Mouse (Mus musculus): ENCODE data around the gene Magi2. TPM values are rescaled to one million over a fixed set of nuclear protein-coding genes. Genes with fewer than 3 reads are reported as not detected.
"Not testable (repeated sequence)": the region's sequence is repeated elsewhere in the genome, so short reads cannot be mapped to it uniquely, and the experiment has no call there.

Gene Magi2
- polyA plus RNA-seq, 1 experiment from 2014 or later: 3.8 TPM

- H3K36me3 ChIP-seq (ENCODE audit: control insufficient read depth, insufficient read depth, low read length): no peaks in the 10 kb centered on the region
- 32% methylated on average over 8 of the region's 8 CpGs for WGBS
- no peak for DNase-seq (ENCODE audit: low spot score)
- no peak for ATAC-seq (ENCODE audit: low read depth)
- no peak overlapping the region for H3K27ac ChIP-seq (replicated peaks; ENCODE audit: low read depth, low read length)
- no peaks in the 10 kb centered on the region for H3K27me3 ChIP-seq (replicated peaks; ENCODE audit: control insufficient read depth, insufficient read depth, low read length)
- 0 out of 2 replicates have a peak, but pooled peaks cover 3% of the 10 kb centered on the region for H3K4me1 ChIP-seq (ENCODE audit: control insufficient read depth, insufficient read depth, low read length)
- no peak overlapping the region for H3K9ac ChIP-seq (ENCODE audit: low read depth, low read length)
- no peak overlapping the region for H3K4me3 ChIP-seq (ENCODE audit: low read depth, low read length)
- H3K4me2 ChIP-seq (ENCODE audit: low read depth, low read length): no peak overlapping the region
- no peaks in the 10 kb centered on the region for H3K9me3 ChIP-seq (ENCODE audit: control insufficient read depth, low read length)
These were observed 1270.1 kb downstream of the Magi2 start for GRCm38 (mm10) chr5:20496924-20497323.

DNA sequence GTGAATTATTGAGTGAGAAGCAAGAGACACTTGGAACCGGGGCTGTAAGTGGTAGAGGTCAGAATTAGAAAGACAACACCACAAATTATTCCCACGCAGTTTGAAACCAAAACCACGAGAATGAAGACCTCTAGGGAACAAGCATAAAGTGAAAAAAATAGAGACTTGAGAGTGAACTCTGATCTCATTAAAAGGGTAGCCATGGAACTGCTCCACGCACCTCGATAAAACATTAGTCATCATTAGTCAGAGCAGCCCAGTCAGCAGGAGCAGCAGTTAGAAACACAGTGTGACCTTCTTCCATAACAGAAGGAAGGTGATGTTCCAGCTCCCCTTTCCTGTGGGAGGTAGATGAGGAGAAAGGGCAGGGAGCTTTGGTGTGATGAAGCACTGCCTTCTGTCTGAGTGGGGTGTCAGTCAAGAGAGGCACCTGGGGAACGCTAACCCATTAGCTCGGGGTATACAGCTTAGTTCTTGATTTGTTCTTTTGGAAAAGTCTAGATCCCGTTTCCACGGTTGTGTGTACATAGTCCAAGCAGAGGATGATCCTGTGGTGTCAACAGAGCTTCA lies 1272.3 kb downstream of the Magi2 start:
- H3K9ac ChIP-seq (ENCODE audit: low read depth, low read length): no peak overlapping the region
- H3K36me3 ChIP-seq (ENCODE audit: control insufficient read depth, insufficient read depth, low read length): no peaks in the 10 kb centered on the region
- H3K4me2 ChIP-seq (ENCODE audit: low read depth, low read length): no peak overlapping the region
- H3K27ac ChIP-seq (replicated peaks; ENCODE audit: low read depth, low read length): no peak overlapping the region
- H3K27me3 ChIP-seq (replicated peaks; ENCODE audit: control insufficient read depth, insufficient read depth, low read length): no peaks in the 10 kb centered on the region
- WGBS: 68% methylated on average over 9 of the region's 9 CpGs
- H3K4me3 ChIP-seq (ENCODE audit: low read depth, low read length): no peak overlapping the region
- 0 out of 2 replicates have a peak, but pooled peaks cover 3% of the 10 kb centered on the region for H3K4me1 ChIP-seq (ENCODE audit: control insufficient read depth, insufficient read depth, low read length)
- DNase-seq (ENCODE audit: low spot score): no peak
- ATAC-seq (ENCODE audit: low read depth): no peak
- no peaks in the 10 kb centered on the region for H3K9me3 ChIP-seq (ENCODE audit: control insufficient read depth, low read length)

- Histone ChIP-seq H3K4me1 (ENCODE audit: control insufficient read depth, insufficient read depth, low read length) (no peaks in the 10 kb centered on the region), H3K9me3 (ENCODE audit: control insufficient read depth, low read length) (no peaks in the 10 kb centered on the region), H3K27me3 (replicated peaks; ENCODE audit: control insufficient read depth, insufficient read depth, low read length) (no peaks in the 10 kb centered on the region), H3K4me3 (ENCODE audit: low read depth, low read length) (no peak overlapping the region), H3K36me3 (ENCODE audit: control insufficient read depth, insufficient read depth, low read length) (no peaks in the 10 kb centered on the region), H3K9ac (ENCODE audit: low read depth, low read length) (no peak overlapping the region), H3K27ac (replicated peaks; ENCODE audit: low read depth, low read length) (no peak overlapping the region), H3K4me2 (ENCODE audit: low read depth, low read length) (no peak overlapping the region)
- 74% methylated on average over 5 of the region's 5 CpGs for WGBS
- ATAC-seq (ENCODE audit: low read depth) (no peak), DNase-seq (ENCODE audit: low spot score) (no peak)
These were observed 1281.8 kb downstream of the Magi2 start for GRCm38 (mm10) chr5:20508609-20509008.

GRCm38 (mm10) chr5:20509606-20510005 lies 1282.8 kb downstream of the Magi2 start:
- Histone ChIP-seq H3K9ac (ENCODE audit: low read depth, low read length) (no peak overlapping the region), H3K4me3 (ENCODE audit: low read depth, low read length) (no peak overlapping the region), H3K9me3 (ENCODE audit: control insufficient read depth, low read length) (no peaks in the 10 kb centered on the region), H3K4me2 (ENCODE audit: low read depth, low read length) (no peak overlapping the region), H3K27ac (replicated peaks; ENCODE audit: low read depth, low read length) (no peak overlapping the region), H3K27me3 (replicated peaks; ENCODE audit: control insufficient read depth, insufficient read depth, low read length) (no peaks in the 10 kb centered on the region), H3K4me1 (ENCODE audit: control insufficient read depth, insufficient read depth, low read length) (no peaks in the 10 kb centered on the region), H3K36me3 (ENCODE audit: control insufficient read depth, insufficient read depth, low read length) (no peaks in the 10 kb centered on the region)
- DNase-seq (ENCODE audit: low spot score) (no peak), ATAC-seq (ENCODE audit: low read depth) (no peak)
- WGBS: 42% methylated on average over 6 of the region's 6 CpGs

DNA sequence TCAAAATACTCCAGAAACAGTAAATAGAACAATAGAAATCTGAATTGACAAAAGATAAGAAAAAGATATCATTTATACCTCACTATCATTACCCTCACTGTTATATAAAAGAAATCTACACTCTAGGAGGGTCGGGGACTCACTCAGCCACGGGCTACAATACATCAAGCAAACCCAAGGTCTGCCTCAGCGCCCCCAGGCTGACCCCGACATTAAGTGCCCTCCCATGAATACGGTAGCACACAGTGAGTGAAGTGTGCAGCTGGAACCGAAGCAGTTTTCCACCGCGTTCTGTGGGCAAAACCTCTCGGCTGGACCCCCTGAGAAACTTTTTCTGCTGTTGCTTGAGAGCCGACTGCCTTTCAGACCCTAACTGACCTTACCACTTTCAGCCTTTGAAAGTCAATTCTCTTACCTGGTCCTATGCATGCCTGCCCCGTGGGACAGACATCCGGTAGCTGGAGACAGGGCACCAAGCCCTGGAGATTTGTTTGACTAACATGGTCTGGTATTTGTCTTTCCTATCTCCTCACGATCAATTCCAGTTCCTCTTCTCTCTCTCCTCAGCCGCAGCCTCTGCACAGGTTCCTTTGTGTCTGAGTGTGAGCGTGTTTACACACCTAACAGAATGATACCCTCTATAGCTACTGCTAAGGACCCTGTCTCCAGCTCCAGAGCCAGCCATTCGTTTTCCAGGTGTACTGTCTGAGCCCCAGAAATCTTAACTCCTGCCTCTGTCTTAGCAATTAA lies 1285.7 kb downstream of the Magi2 start:
- no peak overlapping the region for H3K4me2 ChIP-seq (ENCODE audit: low read depth, low read length)
- H3K36me3 ChIP-seq (ENCODE audit: control insufficient read depth, insufficient read depth, low read length): no peaks in the 10 kb centered on the region
- DNase-seq (ENCODE audit: low spot score) (no peak), ATAC-seq (ENCODE audit: low read depth) (no peak)
- 34% methylated on average over 16 of the region's 16 CpGs for WGBS
- H3K9ac ChIP-seq (ENCODE audit: low read depth, low read length): no peak overlapping the region
- H3K4me3 ChIP-seq (ENCODE audit: low read depth, low read length): no peak overlapping the region
- no peaks in the 10 kb centered on the region for H3K9me3 ChIP-seq (ENCODE audit: control insufficient read depth, low read length)
- no peak overlapping the region for H3K27ac ChIP-seq (replicated peaks; ENCODE audit: low read depth, low read length)
- no peaks in the 10 kb centered on the region for H3K4me1 ChIP-seq (ENCODE audit: control insufficient read depth, insufficient read depth, low read length)
- no peaks in the 10 kb centered on the region for H3K27me3 ChIP-seq (replicated peaks; ENCODE audit: control insufficient read depth, insufficient read depth, low read length)

DNA sequence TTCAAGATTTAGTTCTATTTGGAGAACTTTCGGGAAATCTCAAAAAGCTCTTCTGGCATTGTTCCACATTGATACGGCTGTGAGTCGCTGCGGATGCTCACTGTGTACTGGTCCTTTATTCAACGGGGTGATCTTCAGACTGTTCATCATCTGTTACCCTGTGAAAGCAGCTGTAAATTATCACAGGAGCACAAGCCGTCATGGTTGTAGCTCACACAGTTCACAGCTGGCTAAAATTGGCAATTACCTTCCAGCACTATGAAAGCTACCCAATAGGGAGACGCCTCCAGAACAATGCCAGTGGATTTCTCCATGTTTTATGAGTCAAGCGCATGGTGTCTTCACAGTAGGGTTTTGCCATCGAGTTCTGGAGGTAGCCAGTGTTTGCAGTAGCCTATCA lies 1294.8 kb downstream of the Magi2 start:
- H3K27ac ChIP-seq (replicated peaks; ENCODE audit: low read depth, low read length): no peak overlapping the region
- no peaks in the 10 kb centered on the region for H3K27me3 ChIP-seq (replicated peaks; ENCODE audit: control insufficient read depth, insufficient read depth, low read length)
- WGBS: 76% methylated on average over 9 of the region's 9 CpGs
- DNase-seq (ENCODE audit: low spot score) (no peak), ATAC-seq (ENCODE audit: low read depth) (no peak)
- no peaks in the 10 kb centered on the region for H3K4me1 ChIP-seq (ENCODE audit: control insufficient read depth, insufficient read depth, low read length)
- no peaks in the 10 kb centered on the region for H3K9me3 ChIP-seq (ENCODE audit: control insufficient read depth, low read length)
- no peak overlapping the region for H3K4me2 ChIP-seq (ENCODE audit: low read depth, low read length)
- no peak overlapping the region for H3K4me3 ChIP-seq (ENCODE audit: low read depth, low read length)
- H3K36me3 ChIP-seq (ENCODE audit: control insufficient read depth, insufficient read depth, low read length): no peaks in the 10 kb centered on the region
- H3K9ac ChIP-seq (ENCODE audit: low read depth, low read length): no peak overlapping the region

GRCm38 (mm10) chr5:20522047-20522446 lies 1295.2 kb downstream of the Magi2 start:
- 94% methylated on average over 12 of the region's 13 CpGs for WGBS

DNA sequence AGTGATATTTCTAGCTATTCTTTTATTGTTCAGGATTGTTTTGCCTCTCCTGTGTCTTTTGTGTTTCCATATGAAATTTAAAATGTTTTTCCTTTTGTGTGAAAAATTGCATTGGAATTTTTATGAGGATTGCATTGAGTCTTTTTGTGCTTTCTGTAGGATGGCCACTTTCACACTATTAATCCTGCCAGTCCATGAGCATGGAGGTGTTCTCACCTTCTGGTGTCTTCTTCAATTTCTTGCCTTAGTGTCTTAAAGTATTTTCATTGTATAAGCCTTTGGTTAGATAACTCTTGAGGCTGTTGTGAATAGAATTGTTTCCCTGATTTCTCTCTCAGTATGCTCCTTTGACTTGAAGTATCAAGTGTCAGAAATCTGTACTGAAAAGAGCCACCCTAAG lies 1296.9 kb downstream of the Magi2 start:
- H3K4me2 ChIP-seq (ENCODE audit: low read depth, low read length): no peak overlapping the region
- no peaks in the 10 kb centered on the region for H3K9me3 ChIP-seq (ENCODE audit: control insufficient read depth, low read length)
- ATAC-seq (ENCODE audit: low read depth) (no peak), DNase-seq (ENCODE audit: low spot score) (no peak)
- H3K9ac ChIP-seq (ENCODE audit: low read depth, low read length): no peak overlapping the region
- H3K27ac ChIP-seq (replicated peaks; ENCODE audit: low read depth, low read length): no peak overlapping the region
- no peaks in the 10 kb centered on the region for H3K36me3 ChIP-seq (ENCODE audit: control insufficient read depth, insufficient read depth, low read length)
- H3K4me1 ChIP-seq (ENCODE audit: control insufficient read depth, insufficient read depth, low read length): no peaks in the 10 kb centered on the region
- H3K4me3 ChIP-seq (ENCODE audit: low read depth, low read length): no peak overlapping the region
- no peaks in the 10 kb centered on the region for H3K27me3 ChIP-seq (replicated peaks; ENCODE audit: control insufficient read depth, insufficient read depth, low read length)

More at GRCm38 (mm10) chr5:20522047-20522446, 1295.2 kb downstream of the Magi2 start:
- Histone ChIP-seq H3K4me1 (ENCODE audit: control insufficient read depth, insufficient read depth, low read length) (no peaks in the 10 kb centered on the region), H3K9ac (ENCODE audit: low read depth, low read length) (no peak overlapping the region), H3K9me3 (ENCODE audit: control insufficient read depth, low read length) (no peaks in the 10 kb centered on the region), H3K27me3 (replicated peaks; ENCODE audit: control insufficient read depth, insufficient read depth, low read length) (no peaks in the 10 kb centered on the region), H3K4me3 (ENCODE audit: low read depth, low read length) (no peak overlapping the region), H3K36me3 (ENCODE audit: control insufficient read depth, insufficient read depth, low read length) (no peaks in the 10 kb centered on the region), H3K4me2 (ENCODE audit: low read depth, low read length) (no peak overlapping the region), H3K27ac (replicated peaks; ENCODE audit: low read depth, low read length) (no peak overlapping the region)
- ATAC-seq (ENCODE audit: low read depth) (no peak), DNase-seq (ENCODE audit: low spot score) (no peak)

DNA sequence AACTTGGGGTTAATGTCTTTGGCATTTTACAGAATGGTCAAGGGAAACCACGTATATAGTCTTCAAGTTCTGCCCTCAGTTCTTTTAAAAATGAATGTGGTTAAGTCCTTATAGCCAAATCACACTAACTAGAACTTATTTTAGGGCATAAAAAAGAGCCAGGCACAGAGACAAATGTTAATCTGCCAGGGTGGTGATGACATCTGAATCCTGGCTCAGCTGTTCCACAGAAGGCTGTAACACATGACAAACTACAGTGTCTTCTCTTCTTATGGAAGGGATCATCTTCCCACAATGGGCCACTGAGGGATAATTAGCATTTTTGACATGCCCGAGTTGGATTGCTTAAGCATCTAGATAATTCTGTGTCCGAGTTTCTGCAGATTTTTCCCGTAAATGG lies 1299.8 kb downstream of the Magi2 start:
- not testable (repeated sequence) for H3K4me1 ChIP-seq (ENCODE audit: control insufficient read depth, insufficient read depth, low read length); ATAC-seq (ENCODE audit: low read depth); H3K27ac ChIP-seq (replicated peaks; ENCODE audit: low read depth, low read length); H3K4me2 ChIP-seq (ENCODE audit: low read depth, low read length); H3K4me3 ChIP-seq (ENCODE audit: low read depth, low read length); H3K9me3 ChIP-seq (ENCODE audit: control insufficient read depth, low read length); H3K9ac ChIP-seq (ENCODE audit: low read depth, low read length); H3K36me3 ChIP-seq (ENCODE audit: control insufficient read depth, insufficient read depth, low read length); H3K27me3 ChIP-seq (replicated peaks; ENCODE audit: control insufficient read depth, insufficient read depth, low read length)
- peak; percentile 18 for DNase-seq (ENCODE audit: low spot score)
- WGBS: 64% methylated on average over 1 of the region's 4 CpGs

Measured in embryonic facial prominence, embryonic 14.5 days (tissue).